Mouse (Mus musculus): ENCODE data around the gene Med22.

GRCm38 (mm10) chr2:26910124-26910993, at the start of gene Med22, which contains the start of gene Rpl7a:
- no peak for TF ChIP-seq CTCF (IDR thresholded peaks at IDR 0.05; ENCODE audit: low read depth, low read length)
- TF ChIP-seq POLR2AphosphoS5 (IDR thresholded peaks at IDR 0.05; ENCODE audit: insufficient replicate concordance, low read depth, low read length), result no peak
